Mouse (Mus musculus): ENCODE data around the gene Arsk. TPM values are rescaled to one million over a fixed set of nuclear protein-coding genes. Genes with fewer than 3 reads are reported as not detected.
A peak's percentile ranks its signal among the peaks of the same experiment; 100 is the strongest.

Arsk gene
- total RNA-seq (2021), result 1 to 10 TPM; 3.9 to 4.3 TPM
- long read RNA-seq, experiment 1, partial matches to known transcripts, result 0 of 1 reads
- long read RNA-seq, experiment 1, other reads (novel, unspliced or antisense), result 0 of 1 reads
- long read RNA-seq, experiment 2, partial matches to known transcripts, result 0 of 4 reads
- long read RNA-seq, experiment 2, other reads (novel, unspliced or antisense), result 2 of 4 reads

DNA sequence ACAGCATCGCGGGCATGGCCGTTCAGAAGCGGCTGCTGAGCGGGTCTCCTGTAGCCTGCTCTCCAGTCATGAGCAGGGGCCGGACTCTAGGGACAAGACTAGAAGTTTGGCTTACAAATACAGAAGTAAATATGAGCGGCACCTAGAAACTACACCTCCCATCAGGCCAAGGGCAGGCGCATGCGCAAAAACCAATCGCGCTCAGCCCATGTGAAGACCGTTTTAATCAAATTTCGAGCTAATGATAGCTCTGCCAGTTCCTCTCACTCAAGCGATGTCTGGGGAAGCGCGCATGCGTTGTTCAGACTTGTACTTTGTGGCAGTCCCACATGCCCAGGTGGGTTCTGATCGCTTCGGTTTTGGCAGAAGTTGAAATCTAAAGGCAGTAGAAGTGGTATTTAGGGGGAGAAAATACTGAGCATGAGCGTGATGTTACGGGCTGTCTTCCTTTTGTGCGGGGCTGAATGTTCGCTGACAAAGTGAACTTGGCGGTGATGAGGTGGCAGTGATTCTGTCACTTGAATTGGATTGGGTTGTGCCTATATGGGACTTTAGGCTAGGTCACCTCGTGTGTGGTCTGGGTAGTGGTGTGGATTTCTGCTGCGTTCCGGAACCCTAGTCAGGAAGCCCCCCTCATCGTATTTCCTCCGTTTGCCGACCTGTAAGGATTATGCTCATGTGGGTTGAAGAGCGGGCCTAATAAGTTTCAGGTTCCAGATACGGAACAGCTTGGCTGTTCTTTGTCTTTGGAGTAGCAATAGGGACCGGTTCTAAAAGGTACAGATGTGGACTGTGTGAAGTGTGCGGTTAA lies at the start of gene Arsk, which contains the start of gene Ttc37:
Gene Arsk (minus strand): TSS at position 168 of the 811 bp plus-strand sequence.
Gene Ttc37 (plus strand): TSS at position 242 of the 811 bp plus-strand sequence.
- intact Hi-C loops (cut with DNase I), result no loop called here
- DNase-seq, result peak; percentile 88 to 94

DNA sequence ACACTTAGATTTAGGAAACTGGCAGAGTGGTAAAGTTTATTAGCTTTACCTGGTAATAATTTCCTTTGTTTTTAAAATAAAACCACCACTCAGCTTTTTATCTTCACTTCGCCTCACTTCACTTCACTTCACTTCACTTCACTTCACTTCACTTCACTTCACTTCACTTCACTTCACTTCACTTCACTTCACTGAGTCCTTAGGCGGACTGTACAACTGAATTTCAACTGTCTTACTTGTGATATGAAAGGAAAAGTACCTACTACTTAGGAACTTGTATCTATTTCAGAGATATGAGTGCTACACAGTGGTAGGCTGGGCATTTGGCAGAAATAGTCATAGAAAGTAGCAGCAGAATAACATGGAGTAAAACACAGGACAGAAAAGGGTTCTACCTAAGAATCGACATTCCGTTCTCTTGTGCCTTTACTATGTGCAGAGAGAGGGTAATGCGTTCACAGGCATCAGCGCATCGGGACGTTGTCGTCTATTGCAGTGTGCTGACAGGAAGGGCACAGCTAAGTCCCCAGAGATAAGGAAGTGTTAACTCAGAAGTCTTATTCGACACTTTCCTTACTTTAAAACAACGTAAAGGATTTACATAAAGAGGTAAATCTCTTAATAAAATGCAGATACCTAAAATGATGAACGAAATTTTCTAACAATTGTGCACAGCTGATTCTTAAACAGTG lies 42.8 kb upstream of the Arsk start:
- intact Hi-C loops (cut with DNase I), result no loop called here
- no peak for DNase-seq

DNA sequence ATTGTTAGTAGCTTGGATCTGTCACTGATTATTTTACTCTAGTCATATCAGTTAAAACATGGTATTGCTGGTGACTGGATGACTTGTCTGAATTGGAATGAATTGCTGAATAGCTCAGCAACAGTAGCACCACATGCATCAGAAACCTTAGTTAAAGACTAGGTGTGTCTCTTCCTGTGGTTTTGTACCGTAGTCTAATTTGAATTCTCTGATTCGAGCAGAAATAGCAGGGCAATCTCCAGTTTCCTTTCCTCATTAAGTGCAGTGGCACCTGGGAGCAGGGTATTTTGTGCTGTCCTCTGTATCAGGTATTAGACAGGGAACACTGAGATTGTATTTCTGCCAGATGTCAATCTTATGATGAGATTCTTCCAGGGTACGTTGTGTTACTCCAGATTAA lies 40.4 kb upstream of the Arsk start:
- no peak for DNase-seq
- intact Hi-C loops (cut with DNase I), result loop anchor here (10.0 kb wide), 2 partner anchors 1404 to 1814 kb away; no protein-coding TSS in a partner anchor

DNA sequence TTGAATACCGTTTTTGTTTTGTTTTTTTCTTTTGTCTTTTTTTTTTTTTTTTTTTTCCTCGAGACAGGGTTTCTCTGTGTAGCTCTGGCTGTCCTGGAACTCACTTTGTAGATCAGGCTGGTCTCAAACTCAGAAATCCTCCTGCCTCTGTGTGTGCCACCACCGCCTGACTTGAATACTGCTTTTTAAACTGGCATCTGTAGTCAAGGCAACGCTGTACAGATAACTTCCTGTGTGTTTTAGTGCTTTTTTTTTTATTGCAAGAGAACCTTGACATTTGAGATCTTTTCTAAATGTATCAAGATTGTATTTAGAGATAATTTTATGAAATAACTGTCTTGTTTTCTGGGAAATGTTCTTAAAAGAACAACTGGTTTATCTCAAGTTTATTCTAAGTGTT lies 34.0 kb upstream of the Arsk start:
- DNase-seq, result no peak
- intact Hi-C loops (cut with DNase I), result loop anchor here (10.0 kb wide), 2 partner anchors 1398 to 1808 kb away; no protein-coding TSS in a partner anchor

DNA sequence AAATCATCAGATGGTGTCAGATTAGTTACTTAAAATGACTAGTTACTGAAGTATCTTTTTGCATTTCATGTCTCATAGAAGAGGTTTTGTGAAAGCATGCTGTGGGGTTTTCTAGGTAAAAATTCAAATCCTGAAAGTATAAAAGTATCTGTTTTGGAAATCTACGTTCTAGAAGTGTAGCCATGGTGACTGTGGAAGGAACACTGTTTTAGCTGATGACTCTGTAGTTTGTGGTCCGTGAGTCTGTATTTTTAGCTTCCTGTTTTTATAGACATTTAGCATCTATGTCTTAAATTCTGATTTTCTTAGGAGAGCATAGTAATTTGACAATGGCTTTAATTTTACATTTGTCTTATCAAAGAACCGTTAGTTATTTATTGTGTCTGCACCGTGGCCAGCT lies 30.3 kb upstream of the Arsk start:
- DNase-seq, result no peak
- intact Hi-C loops (cut with DNase I), result no loop called here

DNA sequence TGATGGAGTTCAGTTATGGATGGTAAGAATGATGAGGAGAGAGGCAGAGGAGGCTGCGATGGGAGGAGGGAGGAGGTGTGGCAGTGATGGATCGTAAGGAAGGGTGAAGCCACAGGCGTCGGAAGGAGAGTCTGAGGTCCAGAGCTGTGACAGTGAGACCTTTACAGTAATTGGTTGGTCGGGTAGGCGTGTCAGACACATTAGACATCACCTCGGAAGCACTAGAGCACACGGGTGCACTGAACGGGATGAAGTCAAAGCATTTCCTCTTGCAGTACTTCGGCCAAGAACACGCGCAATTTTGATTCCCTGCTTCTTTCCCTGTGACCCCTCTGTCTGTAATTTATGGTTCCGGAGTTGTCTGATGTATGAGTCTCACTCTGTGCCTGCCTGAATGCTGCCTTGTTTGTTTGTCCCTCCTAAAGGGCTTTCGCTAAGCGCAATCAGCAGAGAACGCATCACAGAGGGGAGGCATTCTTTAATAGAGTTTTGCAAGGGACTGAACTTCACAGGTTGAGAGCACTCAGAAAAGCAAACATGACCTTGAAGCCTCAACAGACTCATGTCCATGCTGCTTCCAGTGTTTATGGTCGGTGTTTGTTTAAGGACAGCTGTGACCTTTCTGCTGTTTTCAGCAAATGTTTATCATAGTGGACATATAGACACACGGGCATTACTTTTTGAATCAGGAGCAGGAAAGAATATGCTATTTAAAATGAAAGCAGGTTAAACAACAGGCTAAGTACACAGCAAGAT lies 10.8 kb upstream of the Arsk start:
- intact Hi-C loops (cut with DNase I), result no loop called here
- no peak for DNase-seq

DNA sequence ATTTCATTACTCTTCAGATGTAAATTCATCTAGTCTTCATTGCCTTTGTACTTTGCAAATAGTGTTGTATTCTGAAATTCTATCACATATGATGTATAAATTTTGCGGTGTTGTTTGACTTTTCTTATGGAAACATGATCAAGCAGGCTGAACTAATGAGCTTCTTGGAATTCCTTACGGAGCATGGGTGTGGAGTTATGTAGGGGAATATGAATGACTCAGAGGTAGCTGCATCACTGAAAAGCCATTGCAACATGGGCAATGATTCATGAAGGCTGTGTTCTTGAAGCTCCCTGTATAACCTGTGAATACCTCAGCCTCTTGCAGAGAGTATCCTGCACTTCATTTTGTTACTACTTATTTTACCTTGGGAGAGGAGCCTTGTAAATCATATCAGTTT lies 3.5 kb upstream of the Arsk start:
- DNase-seq, result no peak
- intact Hi-C loops (cut with DNase I), result no loop called here

DNA sequence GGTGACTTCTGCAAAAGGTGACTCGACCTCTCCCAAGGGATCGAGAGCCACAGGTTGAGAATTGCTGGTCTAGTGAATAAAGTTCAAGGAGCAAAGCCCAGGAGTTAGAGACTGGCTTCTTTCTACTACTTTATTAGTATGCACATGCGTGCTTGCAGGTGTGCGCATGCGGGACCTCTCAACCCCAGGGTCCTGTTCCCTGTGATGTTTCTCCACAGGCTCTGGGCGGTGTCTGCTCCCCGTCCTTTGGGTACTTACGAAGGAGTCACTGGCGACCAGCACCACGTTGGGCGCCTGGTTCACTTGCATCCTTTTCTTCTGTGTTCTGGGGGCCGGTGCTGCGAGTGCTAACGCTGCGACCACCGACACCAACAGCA lies 356 bp downstream of the Arsk start:
- intact Hi-C loops (cut with DNase I), result no loop called here
- peak in 1 of 2 experiments; percentile 23 for DNase-seq

DNA sequence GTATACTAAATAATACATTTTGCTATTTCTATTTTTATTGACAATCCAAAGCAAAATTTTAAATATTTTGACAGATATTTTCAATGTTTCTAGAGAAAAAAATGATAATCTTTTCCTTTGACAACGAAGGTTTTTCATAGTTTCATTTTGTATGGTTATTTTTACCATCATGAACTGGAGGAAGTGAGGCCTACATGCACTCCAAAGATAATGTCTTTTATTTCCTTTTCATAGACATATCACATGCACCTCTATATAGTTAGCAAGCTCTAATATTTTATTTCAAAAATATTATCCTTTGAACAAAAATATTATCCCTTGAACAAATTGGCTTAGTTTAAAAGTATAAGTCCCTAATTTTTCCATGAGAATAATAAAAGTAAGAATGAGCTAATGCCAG lies 24.1 kb downstream of the Arsk start:
- no peak for DNase-seq
- intact Hi-C loops (cut with DNase I), result no loop called here

DNA sequence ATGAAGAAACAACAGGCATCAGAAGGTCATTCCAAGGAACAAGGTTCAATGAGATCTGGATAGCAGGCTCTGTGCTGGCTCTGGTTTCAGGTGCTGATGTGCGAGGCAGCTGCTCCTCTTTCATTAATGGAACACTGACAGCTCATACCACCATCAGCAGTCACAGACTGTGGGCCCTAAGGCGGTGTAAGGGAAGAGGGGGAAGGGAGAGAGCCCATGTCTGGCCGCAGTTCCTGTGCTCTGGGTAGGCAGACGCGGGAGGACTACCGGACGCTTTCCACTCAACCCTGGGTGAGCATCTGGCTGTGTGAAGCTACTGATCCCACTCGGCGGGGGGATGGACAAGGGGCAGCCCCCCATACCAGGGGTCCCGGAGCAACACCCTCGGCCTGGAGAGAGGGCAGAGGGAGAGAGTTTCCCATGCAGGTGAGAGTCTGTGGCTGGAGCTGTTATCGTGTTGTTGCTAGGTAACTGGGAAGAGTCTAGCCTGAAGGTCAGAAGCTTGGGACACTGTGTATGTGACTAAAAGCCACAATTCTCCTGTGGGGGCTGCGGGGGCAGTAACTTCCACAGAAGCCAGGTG lies 34.0 kb downstream of the Arsk start:
- intact Hi-C loops (cut with DNase I), result no loop called here
- no peak for DNase-seq

DNA sequence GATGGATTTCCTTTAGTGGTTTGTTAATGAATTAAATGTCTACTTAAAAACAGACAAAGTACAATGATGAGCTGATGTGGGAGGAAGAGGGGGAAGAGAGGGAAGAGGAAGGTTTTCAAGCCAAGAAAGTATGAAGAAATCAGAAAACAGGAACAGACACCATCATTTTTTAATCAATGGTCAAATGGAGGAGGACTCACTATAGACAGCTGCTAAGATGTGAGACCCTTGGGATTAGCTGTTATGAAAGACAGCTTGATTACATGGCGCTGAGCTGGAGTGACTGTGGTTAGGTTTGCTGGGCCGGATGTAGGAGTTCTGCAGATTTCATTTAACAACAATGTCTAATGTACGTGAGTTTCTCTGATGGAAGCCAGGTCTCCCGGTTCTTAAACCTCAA lies 34.9 kb downstream of the Arsk start:
- intact Hi-C loops (cut with DNase I), result no loop called here
- DNase-seq, result no peak

DNA sequence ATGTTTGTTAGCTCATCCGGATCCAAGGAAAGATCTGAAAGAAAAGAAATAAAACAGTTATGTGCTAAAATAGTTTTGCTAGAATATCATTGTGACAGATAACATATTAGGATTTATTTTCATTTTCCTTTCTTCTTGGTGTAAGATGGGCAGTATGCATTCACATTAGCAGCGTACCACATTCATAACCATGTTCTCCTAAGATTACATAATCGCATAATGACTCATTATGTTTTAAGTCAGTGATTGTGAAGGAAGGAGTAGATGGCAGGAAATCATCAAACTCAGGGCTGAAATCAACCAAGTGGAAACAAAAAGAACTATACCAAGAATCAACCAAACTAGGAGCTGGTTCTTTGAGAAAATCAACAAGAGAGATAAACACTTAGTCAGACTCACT lies 35.9 kb downstream of the Arsk start:
- DNase-seq, result no peak
- intact Hi-C loops (cut with DNase I), result no loop called here

DNA sequence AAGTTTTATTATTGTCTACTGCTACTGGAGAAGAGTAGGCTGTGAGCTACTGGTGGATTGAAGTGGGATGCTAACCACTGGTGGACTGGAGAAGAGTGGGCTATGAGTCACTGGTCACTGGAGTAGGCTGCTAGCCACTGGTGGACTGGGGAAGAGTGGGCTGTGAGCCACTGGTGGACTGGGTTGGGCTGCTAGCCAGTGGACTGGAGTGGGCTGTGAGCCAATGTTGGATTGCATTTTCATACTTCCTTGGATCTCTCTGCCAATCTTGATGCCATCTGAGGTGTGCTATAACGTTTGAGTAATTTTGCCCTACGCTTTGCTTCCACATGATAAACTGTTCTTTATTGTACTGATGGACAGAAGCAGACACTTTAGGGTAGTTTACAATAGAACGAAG lies 36.3 kb downstream of the Arsk start:
- DNase-seq, result no peak
- intact Hi-C loops (cut with DNase I), result no loop called here

DNA sequence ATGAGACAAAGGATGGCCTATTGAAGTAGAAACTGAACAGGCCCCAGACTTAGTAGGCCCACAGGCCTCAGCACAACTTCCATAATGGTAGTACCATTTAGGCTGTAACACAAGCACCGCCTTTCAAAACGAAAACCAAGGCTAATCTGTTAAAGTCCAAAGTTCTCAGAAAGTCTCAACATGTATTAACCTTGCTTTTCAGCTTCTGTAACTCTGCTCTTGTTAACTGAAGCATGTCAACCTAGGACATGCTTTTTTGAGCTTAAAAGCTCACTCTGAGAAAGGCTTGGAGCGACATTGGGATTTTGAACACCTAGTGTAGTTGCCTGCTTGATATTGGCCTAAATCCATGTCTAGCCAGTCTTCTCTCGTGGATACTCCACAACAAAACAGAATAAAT lies 38.9 kb downstream of the Arsk start:
- DNase-seq, result no peak
- intact Hi-C loops (cut with DNase I), result no loop called here

DNA sequence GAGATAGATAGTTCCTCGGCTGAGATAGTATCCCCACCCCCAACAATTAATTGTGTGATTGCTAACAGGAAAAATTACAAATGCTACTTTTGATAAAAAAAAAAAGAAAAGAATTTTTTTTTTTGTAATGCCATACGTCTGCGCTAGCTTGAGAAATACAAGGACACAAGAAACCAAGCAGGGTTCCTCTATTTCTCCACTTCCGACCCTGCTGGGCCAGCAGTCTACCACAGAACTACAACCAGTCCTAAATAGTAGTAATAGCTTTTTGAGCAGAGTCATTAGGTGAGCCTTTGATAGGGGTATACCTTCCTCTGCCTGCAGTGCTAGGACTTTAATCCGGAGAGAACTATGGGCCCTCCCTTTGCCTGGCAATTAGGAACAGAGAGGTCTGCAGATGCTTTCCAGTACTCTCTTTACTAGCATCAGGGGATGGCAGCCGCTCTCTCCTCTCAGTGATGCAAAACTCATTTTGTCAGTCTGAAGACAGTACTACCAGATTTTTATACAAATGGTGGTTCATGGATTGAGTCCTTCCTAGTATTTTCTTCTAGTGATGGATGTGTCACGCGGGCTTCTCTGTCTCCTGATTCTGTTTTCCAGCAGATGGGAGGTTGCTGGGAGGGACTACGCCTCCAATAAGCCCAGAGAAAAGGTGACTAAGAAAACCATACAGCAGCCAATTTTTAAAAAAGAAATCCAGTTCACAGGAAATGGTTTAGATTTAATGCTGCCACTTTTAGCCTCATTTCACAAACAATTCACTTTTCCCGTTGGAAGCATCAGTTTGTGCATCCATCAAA lies 41.0 kb downstream of the Arsk start:
- intact Hi-C loops (cut with DNase I), result no loop called here
- DNase-seq, result no peak

DNA sequence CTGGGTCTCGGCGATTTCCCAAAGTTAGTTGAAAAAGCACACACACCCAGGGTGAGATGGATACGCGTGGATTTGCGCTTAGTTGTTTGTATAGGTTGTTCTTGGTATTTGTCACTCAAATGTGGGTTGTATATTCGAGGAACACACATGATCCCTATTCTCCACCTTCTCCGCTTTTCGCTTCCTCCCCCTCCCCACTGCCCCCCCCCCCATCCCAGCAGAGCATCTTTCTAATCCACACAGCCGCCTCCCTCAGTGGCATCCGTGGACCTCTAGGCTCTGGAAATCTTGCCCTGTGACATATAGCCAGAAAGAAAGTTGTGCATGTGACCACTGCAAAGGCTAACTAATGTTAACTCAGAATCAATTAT lies 41.6 kb downstream of the Arsk start, which contains the start of gene Gpr150:
Gene Gpr150 (minus strand): TSS at position 101 of the 371 bp plus-strand sequence.
- intact Hi-C loops (cut with DNase I), result no loop called here
- DNase-seq, result no peak

DNA sequence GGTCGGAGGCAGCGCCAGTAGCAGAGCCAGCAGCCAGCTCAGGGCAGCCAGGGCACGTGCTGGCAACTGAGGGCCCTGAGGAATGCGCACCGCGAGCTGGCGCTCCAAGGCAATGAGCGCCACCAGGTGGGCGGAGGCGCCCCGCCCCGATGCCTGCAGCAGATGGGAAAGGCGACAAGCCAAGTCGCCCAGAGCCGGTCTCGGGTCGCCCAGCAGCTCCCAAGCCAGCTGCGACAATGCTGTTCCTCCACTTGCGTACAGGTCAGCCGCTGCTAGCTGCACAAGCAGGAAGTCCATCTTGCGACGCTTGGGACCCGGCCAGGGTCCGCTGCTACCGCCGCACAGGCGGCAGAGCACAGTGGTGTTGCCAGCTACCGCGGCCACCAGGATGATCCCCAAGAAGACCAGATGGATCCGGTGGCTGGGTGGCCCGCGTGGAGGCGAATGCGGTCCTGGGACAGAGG lies 42.2 kb downstream of the Arsk start:
- DNase-seq, result peak; percentile 19 to 29
- intact Hi-C loops (cut with DNase I), result no loop called here

DNA sequence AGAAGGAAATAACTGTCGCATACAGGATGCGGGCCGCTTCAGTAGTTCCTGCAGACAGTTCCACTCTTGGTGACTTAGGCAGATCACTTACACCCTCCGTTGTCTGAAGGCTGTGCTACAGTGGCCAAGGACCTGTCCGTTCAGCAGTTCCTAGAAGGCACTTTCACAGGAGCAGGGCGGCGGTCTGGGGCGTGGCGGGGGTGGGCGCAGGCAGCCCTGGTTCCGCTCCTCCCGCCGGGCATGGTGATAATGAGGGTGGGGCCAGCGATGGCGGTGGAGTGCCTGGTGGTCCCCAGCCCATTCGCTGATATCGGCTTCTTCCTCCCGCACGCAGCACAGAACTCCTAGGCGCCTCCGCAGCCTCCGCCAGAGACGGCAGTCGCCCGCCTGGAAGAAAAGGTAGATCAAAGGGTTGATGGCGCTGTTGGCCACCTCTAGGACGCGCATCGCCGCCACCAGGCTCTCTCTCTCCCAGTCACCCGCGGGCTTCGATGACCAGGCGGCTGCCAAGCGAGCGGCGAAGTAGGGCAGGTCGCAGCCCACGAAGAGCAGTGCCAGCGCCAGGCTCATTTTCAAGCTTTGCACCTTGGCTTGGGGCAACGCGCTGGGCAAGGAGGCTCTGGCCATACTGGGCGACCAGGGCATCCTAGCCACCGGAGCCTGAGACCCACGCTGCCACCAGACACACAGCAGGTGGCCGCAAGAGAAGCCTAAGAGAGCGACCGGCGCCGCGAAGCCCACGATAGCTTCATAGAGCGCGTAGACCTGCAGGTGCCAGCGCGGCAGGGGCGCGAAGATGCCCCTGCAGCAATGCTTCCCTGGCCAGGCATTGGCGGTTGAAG lies 42.8 kb downstream of the Arsk start:
- intact Hi-C loops (cut with DNase I), result no loop called here
- DNase-seq, result peak in 1 of 2 experiments; percentile 18

DNA sequence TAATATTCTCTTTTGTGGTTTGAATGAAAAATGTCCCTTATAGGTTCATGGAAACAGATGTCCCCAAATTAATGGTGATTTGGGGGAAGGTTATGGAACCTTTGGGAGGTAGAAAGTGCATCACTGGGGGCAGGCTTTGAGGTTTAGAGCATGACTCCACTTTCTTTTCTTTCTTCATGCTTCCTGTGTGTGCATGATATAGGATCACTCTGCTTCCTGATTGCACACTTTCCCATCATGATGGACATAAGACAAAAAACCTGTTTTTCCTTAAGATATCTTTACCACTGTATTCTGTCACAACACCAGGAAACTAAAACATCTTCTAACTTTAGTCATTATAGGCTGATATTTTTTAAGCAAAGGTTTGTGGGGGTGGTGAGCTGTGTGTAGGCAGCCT lies 53.5 kb downstream of the Arsk start:
- DNase-seq, result no peak
- intact Hi-C loops (cut with DNase I), result no loop called here
